Comparison of ENCODE assay signal across 8 mouse cellular contexts in genomic region chr7:19458591-19459111, GRCm38 (mm10). TPM values are rescaled to one million over a fixed set of nuclear protein-coding genes. Genes with fewer than 3 reads are reported as not detected.
A peak's percentile ranks its signal among the peaks of the same experiment; 100 is the strongest.
DNase-seq lines count a peak whose midpoint lies in the region; ATAC-seq and TF ChIP-seq lines count a peak whose summit lies in the region.

TSS of gene Mark4 (minus strand) at chr7:19458821.

- ATAC-seq in megakaryocyte-erythroid progenitor cell, adult 5-6 weeks (replicated peaks; ENCODE audit: low FRiP score, low TSS enrichment, poor library complexity, severe bottlenecking) = peak; percentile 58

- H3K4me1 ChIP-seq in cortical plate, adult 2 months (ENCODE audit: control insufficient read depth, insufficient read depth, low read length) = 0 out of 2 replicates have a peak, but pooled peaks cover 5% of the 10 kb centered on the region

- intact Hi-C loops in left cerebral cortex, postnatal 14 days (cut with DNase I) = no loop called here

- H3K27ac ChIP-seq in cortical plate, adult 2 months (ENCODE audit: insufficient read depth, low read length) = peak within 1 kb of the TSS; percentile 22; the same call in 1 of the 2 replicates

- TF ChIP-seq POLR2A in cortical plate, adult 2 months (IDR thresholded peaks at IDR 0.05; ENCODE audit: extremely low read depth, insufficient read depth, low read length) = peak; percentile 53; the same call in 1 of the 2 replicates

- DNase-seq in adrenal gland, adult (ENCODE audit: inconsistent age in 2 of 2, low spot score in 1 of 2) = peak; percentile 86 to 94
- peak; percentile 77 for DNase-seq in gastrocnemius, postnatal 10 days
- DNase-seq in induced T-regulatory cell, adult 2 months (ENCODE audit: low read depth) = peak; percentile 89
- DNase-seq in left cerebral cortex, postnatal 14 days (ENCODE audit: low spot score in 2 of 2) = peak; percentile 62 to 78
- DNase-seq in right cerebral cortex, postnatal 25 days = peak; percentile 78
- peak; percentile 76 to 81 for DNase-seq in urinary bladder, postnatal 4 days (ENCODE audit: low spot score in 2 of 2)

- peak within 1 kb of the TSS; percentile 43 for H3K4me3 ChIP-seq in cortical plate, adult 2 months (ENCODE audit: insufficient read depth, low read length)

- TF ChIP-seq CTCF in cortical plate, adult 2 months (IDR thresholded peaks at IDR 0.05; ENCODE audit: extremely low read depth, insufficient read depth, low read length) = no peak

RNA-seq across cellular contexts. Expression of gene Mark4, which starts in this region (rescaled TPM):
- 52.0 and 55.4 TPM in 2 replicates for polyA plus RNA-seq in cortical plate, adult 2 months (2012; rRNA removed)
- 10 to 100 TPM; 12.2 to 16.4 TPM for total RNA-seq in gastrocnemius, postnatal 10 days (2021)
- 10 to 100 TPM; 89.9 to 96.7 TPM for total RNA-seq in left cerebral cortex, postnatal 14 days (2021)
- total RNA-seq in megakaryocyte-erythroid progenitor cell, adult 5-6 weeks (2014; fragmentation: Nextera tagmentation) = 7.8 and 11.3 TPM in 2 replicates
- total RNA-seq in megakaryocyte-erythroid progenitor cell, adult 5-6 weeks (2017) = 3.0 and 3.1 TPM in 2 replicates

Comparison
In these comparisons a context has a peak if more than half of its experiments do, and no peak if none do; other contexts are left out.
1. Peak in every context shown above with its lines: DNase-seq, ATAC-seq, H3K4me3 ChIP-seq and H3K27ac ChIP-seq.
2. RNA of gene Mark4 (total RNA-seq): 89.9 to 96.7 TPM in left cerebral cortex, postnatal 14 days; 12.2 to 16.4 TPM in gastrocnemius, postnatal 10 days and 3.0 to 11.3 TPM in megakaryocyte-erythroid progenitor cell, adult 5-6 weeks; every median in the first group is over 4 times any median in the second.